Mouse (Mus musculus) bone marrow, adult 2 months (tissue): Measurements from ENCODE around the gene Lgals1.

Source experiments
- CTCF ChIP-seq: fragments of 200-500 bp; IDR thresholded peaks from 2 replicates; pipeline ENCODE4 v1.5.1; 2011; ENCODE audit warnings: low read length, control low read depth; ENCODE audit not compliant: control insufficient read depth, insufficient read depth
- POLR2A ChIP-seq: fragments of 200-500 bp; IDR thresholded peaks from 2 replicates; pipeline ENCODE4 v1.6.1; 2011; ENCODE audit warnings: low read depth, mild to moderate bottlenecking, control low read depth, low read length, borderline replicate concordance; ENCODE audit not compliant: control insufficient read depth

- TF ChIP-seq CTCF, result peak; percentile 96
- no peak for TF ChIP-seq POLR2A
Observed at GRCm38 (mm10) chr15:78915660-78916017, 10.9 kb upstream of the Lgals1 start.
